Mouse (Mus musculus): ENCODE results near the gene Arsa. TPM values are rescaled to one million over a fixed set of nuclear protein-coding genes. Genes with fewer than 3 reads are reported as not detected.

The Arsa gene
- polyA plus RNA-seq, 1 experiment from 2014 or later: 21.2 TPM

DNA sequence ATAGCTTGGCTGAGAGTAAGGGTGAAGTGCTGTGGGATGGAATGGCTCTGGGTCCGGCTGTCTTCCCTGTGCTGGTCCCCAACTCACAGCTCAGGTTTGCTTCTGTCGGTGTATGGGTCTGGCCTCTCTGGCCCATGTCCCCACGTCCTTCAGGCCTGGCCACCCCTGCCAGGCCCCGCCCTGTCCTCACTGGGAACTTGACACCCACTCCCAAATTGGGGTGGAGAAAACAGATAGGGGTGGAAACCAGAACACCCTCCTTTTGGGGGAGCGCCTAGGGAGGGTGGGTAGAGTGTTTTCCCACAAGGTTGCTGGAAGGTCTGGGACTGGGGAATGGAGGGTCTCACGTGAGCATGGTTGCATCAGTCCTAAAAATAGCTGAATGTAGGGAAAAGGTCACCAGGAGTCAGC, 51.5 kb downstream of the Arsa start, which contains the start of gene Cpt1b:
TSS of gene Cpt1b (minus strand) at position 153 of the 411 bp plus-strand sequence.
- Histone ChIP-seq H3K36me3 (peaks cover 58% of the 10 kb centered on the region), H3K9me3 (no peaks in the 10 kb centered on the region), H3K4me2 (no peak within 1 kb of the TSS), H3K4me3 (no peak within 1 kb of the TSS), H3K4me1 (replicated peaks) (peaks cover 18% of the 10 kb centered on the region), H3K27ac (no peak within 1 kb of the TSS), H3K9ac (no peak within 1 kb of the TSS), H3K27me3 (no peaks in the 10 kb centered on the region)
- 35% methylated on average over 6 of the region's 6 CpGs for WGBS
- no peak for ATAC-seq (ENCODE audit: low FRiP score)

DNA sequence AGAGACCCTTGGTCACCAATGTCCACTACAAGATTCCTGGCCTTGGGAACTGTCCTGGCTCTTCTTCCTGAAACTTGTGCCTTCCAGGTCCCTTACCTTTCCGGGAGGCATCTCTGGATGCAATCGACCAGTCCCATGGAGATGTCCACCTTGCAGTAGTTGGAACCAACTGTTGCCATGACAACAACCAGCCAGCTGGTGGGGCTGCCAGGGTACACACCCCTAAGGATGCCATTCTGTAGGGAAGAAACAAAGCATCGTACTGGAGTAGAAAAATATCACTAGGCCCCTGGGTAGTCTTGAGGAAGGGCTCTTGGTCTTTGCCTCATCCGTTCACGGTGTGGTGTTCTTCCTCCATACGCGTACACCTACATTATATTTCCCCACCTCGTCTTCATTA, 52.6 kb downstream of the Arsa start:
- Histone ChIP-seq H3K9ac (no peak overlapping the region), H3K27ac (no peak overlapping the region), H3K36me3 (peaks cover 69% of the 10 kb centered on the region), H3K4me2 (no peak overlapping the region), H3K27me3 (no peaks in the 10 kb centered on the region), H3K4me1 (replicated peaks) (peaks cover 14% of the 10 kb centered on the region), H3K4me3 (no peak overlapping the region), H3K9me3 (no peaks in the 10 kb centered on the region)
- WGBS: 90% methylated on average over 8 of the region's 8 CpGs
- no peak for ATAC-seq (ENCODE audit: low FRiP score)

Other genes starting within 250 kb of the Arsa start
- 78.4 and 83.3 TPM in 2 replicates for gene Sbf1, start 162.1 kb downstream of the Arsa start, polyA plus RNA-seq (2015; fragmentation: Nextera tagmentation; extraction: Ambion mirVana)
- gene Adm2, start 154.7 kb downstream of the Arsa start, polyA plus RNA-seq (2015; fragmentation: Nextera tagmentation; extraction: Ambion mirVana): not detected in 2 replicates
- gene Miox, start 143.0 kb downstream of the Arsa start, polyA plus RNA-seq (2015; fragmentation: Nextera tagmentation; extraction: Ambion mirVana): not detected in 2 replicates
- gene Lmf2, start 121.8 kb downstream of the Arsa start, polyA plus RNA-seq (2015; fragmentation: Nextera tagmentation; extraction: Ambion mirVana): 32.2 and 32.6 TPM in 2 replicates
- gene Ncaph2, start 121.7 kb downstream of the Arsa start, polyA plus RNA-seq (2015; fragmentation: Nextera tagmentation; extraction: Ambion mirVana): 104 TPM in 2 replicates
- 10.9 and 11.3 TPM in 2 replicates for gene Sco2, start 103.6 kb downstream of the Arsa start, polyA plus RNA-seq (2015; fragmentation: Nextera tagmentation; extraction: Ambion mirVana)
- gene Tymp, start 100.4 kb downstream of the Arsa start, polyA plus RNA-seq (2015; fragmentation: Nextera tagmentation; extraction: Ambion mirVana): 2.2 and 2.4 TPM in 2 replicates
- 2.4 and 3.4 TPM in 2 replicates for gene Odf3b, start 98.1 kb downstream of the Arsa start, polyA plus RNA-seq (2015; fragmentation: Nextera tagmentation; extraction: Ambion mirVana)
- 0.05 TPM in 1 of 2 replicates, not detected in the other for gene Klhdc7b, start 92.5 kb downstream of the Arsa start, polyA plus RNA-seq (2015; fragmentation: Nextera tagmentation; extraction: Ambion mirVana)
- not detected in 2 replicates for gene Syce3, start 66.9 kb downstream of the Arsa start, polyA plus RNA-seq (2015; fragmentation: Nextera tagmentation; extraction: Ambion mirVana)
- 0.99 and 1.3 TPM in 2 replicates for gene Cpt1b, start 51.6 kb downstream of the Arsa start, polyA plus RNA-seq (2015; fragmentation: Nextera tagmentation; extraction: Ambion mirVana)
- gene C730034F03Rik, start 47.8 kb downstream of the Arsa start, polyA plus RNA-seq (2015; fragmentation: Nextera tagmentation; extraction: Ambion mirVana): 5.4 and 8.2 TPM in 2 replicates
- gene Gm44502, start 47.7 kb downstream of the Arsa start, polyA plus RNA-seq (2015; fragmentation: Nextera tagmentation; extraction: Ambion mirVana): not detected in 2 replicates
- gene Chkb, start 47.5 kb downstream of the Arsa start, polyA plus RNA-seq (2015; fragmentation: Nextera tagmentation; extraction: Ambion mirVana): 92.7 and 98.4 TPM in 2 replicates
- 74.0 and 80.1 TPM in 2 replicates for gene Mapk8ip2, start 23.5 kb downstream of the Arsa start, polyA plus RNA-seq (2015; fragmentation: Nextera tagmentation; extraction: Ambion mirVana)
- 11.0 and 12.1 TPM in 2 replicates for gene Shank3, start 22.2 kb upstream of the Arsa start, polyA plus RNA-seq (2015; fragmentation: Nextera tagmentation; extraction: Ambion mirVana)
- gene Acr, start 90.9 kb upstream of the Arsa start, polyA plus RNA-seq (2015; fragmentation: Nextera tagmentation; extraction: Ambion mirVana): 1.5 and 2.0 TPM in 2 replicates
- gene Rabl2, start 114.5 kb upstream of the Arsa start, polyA plus RNA-seq (2015; fragmentation: Nextera tagmentation; extraction: Ambion mirVana): 72.5 and 73.7 TPM in 2 replicates